Mouse (Mus musculus) myocyte (in vitro differentiated cells): Measurements from ENCODE around the gene Ptpn9.
"Not testable (repeated sequence)": the region's sequence is repeated elsewhere in the genome, so short reads cannot be mapped to it uniquely, and the experiment has no call there.

Experiments used
- E2F4 ChIP-seq: IDR thresholded peaks from one replicate; pipeline ENCODE4 v1.6.1; 2011; ENCODE audit warnings: mild to moderate bottlenecking, control low read depth, moderate library complexity; ENCODE audit not compliant: insufficient read depth
- POLR2A ChIP-seq: IDR thresholded peaks from one replicate; pipeline ENCODE4 v1.6.1; 2011; ENCODE audit warnings: low read depth, mild to moderate bottlenecking, control low read depth, moderate library complexity; ENCODE audit not compliant: insufficient read length

GRCm38 (mm10) chr9:56948699-56949098, 46.0 kb upstream of the Ptpn9 start:
- TF ChIP-seq POLR2A, E2F4: not testable (repeated sequence)
